Mouse (Mus musculus) thymus, postnatal 4 days (tissue): ENCODE results near the gene Rnasek.
A peak's percentile ranks its signal among the peaks of the same experiment; 100 is the strongest.

Experiments used
- DNase-seq: peaks from one replicate; pipeline ENCODE4 v3.0.0; 2021

Gene Rnasek

GRCm38 (mm10) chr11:70239541-70240279 lies at the start of gene Rnasek, which contains the start of gene Gm21988:
Gene Rnasek, minus strand, starts transcription at chr11:70239842.
Gene Gm21988, minus strand, starts transcription at chr11:70239830.
- DNase-seq = peak; percentile 77

GRCm38 (mm10) chr11:70289236-70289635 lies 49.6 kb upstream of the Rnasek start:
- DNase-seq = no peak

DNA sequence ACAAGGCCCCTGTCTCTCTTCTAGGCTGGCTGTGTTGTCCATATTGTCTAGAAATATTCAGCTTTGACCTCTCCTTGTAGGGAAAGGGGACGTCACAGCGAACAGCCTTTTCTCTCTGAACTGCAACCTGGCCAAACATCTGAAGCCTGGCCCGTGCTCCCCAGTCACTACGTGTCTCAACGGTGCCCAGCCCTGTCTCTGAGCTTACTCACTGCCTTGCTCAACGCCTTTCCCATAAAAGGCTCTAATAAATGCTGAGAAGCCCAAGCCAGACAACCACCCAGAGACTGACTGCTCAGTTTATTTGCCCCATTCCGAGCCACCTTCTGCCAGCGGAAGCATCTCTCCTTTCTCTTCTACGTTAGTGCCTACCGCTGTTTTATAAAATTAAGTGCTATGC lies 48.5 kb upstream of the Rnasek start:
- DNase-seq = no peak

DNA sequence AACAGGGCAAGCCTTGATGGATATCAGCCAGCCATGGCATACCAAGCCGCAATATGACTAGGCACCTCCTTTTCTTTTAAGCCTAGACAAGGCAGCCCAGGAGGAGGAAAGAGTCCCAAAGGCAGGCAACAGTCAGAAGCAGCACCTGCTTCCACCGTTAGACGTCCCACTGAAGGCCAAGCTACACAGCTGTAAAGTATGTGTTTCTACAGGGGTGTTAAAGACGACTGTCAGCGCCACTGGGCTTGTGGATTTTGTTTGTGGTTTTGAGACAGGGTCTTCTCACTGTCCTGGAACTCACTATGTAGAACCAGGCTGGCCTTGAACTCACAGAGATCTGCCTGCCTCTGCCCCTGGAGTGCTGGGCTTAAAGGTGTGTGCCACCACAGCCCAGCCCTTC lies 46.0 kb upstream of the Rnasek start:
- DNase-seq = peak; percentile 57

- DNase-seq = no peak
These were observed 45.1 kb upstream of the Rnasek start for GRCm38 (mm10) chr11:70284757-70285156.

GRCm38 (mm10) chr11:70283666-70284065 lies 44.0 kb upstream of the Rnasek start:
- no peak for DNase-seq

GRCm38 (mm10) chr11:70280441-70280840 lies 40.8 kb upstream of the Rnasek start:
- no peak for DNase-seq

DNA sequence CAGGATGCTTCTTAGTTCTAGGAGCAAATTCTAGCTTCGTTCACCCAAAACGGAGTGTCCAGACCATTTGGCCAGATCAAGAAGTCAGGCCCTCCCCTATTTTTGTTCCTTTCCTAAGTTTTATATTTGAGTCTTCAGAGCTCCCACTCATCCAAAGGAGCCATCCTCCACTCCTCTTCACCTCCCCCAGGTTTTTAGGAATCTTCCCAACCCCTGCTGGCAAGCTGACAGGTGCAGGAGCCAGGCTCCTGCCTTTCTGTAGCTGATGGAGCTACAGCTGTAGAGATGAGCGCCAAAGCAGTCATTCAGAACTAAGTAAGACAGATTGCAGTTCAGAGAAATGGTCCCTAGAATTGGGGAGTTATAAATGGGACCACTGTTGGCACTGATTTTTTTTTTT lies 39.3 kb upstream of the Rnasek start:
- no peak for DNase-seq

DNA sequence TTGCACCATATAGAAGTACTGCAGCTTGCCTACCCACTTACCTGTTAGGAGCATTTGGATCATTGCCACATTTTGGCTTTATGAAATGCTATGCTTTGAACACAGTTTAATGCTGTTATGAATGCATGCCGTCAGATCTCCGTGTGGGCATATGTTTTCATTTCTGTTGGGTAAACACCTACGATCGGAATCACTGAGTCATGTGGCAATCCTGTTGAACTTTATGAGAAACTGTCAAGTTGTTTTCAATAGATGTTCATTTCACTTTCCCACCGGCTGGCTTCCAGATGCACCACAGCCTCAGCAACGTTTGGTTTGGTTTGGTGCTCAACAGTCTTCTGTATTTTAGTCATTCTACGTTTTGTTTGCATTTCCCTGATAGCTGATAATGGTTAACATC lies 32.0 kb upstream of the Rnasek start:
- DNase-seq = no peak

DNA sequence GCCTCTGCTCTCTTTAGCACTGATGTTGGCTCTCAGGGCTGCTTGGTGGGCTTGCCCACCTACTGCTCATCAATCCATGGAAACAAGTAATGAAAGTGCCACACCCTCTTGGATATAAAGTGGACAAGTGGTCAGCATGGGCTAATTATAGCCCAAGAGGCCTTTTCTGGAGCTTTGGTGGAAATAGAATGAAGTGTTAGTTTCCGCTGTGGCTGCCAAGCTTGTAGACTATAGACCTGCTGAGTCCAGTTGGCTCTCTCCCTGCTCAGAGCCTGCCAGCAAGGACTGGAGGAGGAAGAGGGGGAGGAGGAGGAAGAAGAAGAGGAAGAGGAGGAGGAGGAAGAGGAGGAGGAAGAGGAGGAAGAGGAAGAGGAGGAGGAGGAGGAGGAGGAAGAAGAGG lies 26.8 kb upstream of the Rnasek start:
- DNase-seq = no peak

DNA sequence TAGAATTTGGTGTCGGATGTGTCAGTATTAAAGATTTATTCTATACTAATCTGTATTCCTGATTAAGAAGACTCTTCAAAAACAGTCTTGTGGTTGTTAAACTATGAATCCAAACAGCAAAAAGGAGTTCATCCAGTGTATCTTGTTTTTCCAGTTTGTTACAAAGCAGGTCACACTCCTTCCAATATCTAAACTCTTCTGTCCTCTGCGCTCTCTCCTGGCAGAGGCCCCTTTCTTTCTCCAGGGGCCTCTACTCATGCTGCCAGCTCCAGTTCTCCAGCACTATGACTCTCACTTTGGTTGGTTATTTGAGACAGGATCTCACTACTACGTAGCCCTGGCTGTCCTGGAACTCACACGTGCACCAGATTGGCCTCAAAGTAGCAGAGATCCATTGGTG lies 26.2 kb upstream of the Rnasek start:
- DNase-seq = no peak

DNA sequence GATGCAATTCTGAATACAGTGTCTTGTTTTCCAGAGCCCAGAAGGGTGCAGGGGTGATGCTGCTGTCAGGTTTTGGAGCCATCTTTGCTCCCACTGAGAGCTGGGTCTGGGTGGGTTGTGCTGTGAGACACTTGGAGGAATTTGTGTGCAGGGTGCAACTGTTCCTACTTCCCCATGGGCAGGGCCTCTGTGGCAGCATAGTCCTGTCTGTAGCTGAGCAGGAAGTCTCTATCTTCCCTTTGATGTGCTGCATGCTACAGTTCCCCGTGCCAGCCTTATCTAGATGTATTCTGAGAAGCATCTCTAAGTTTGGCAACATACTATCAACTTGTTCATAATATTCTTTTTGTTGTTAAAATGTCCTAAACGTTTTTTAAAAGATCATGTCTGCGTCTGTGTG lies 25.6 kb upstream of the Rnasek start:
- peak; percentile 66 for DNase-seq

GRCm38 (mm10) chr11:70259035-70259434 lies 19.4 kb upstream of the Rnasek start:
- no peak for DNase-seq

GRCm38 (mm10) chr11:70254931-70255531 lies 15.4 kb upstream of the Rnasek start, which contains the start of gene Alox12:
Gene Alox12, minus strand, starts transcription at chr11:70255353.
- DNase-seq = no peak

DNA sequence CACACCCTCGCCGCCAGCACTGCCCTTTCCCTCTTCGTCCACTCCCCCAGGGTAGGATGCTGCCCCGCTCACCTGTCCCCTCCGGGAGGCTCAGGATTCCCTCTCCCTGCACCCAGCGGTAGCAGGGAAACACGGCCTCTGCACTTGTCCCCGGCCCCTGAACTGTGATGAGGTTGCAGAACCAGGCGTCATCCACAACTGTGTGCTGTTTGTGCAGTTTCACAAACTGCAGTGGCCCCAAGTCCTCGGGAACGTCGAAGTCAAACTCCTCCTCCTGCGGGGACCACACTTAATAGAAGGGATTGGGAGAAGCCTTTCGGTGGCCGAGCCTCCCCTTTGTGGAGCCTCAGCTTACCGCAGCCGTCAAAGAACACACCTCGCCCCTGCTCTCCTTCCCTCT lies 14.7 kb upstream of the Rnasek start:
- DNase-seq = peak; percentile 29

- DNase-seq = no peak
These were observed 12.2 kb upstream of the Rnasek start for GRCm38 (mm10) chr11:70251853-70252252.

GRCm38 (mm10) chr11:70250150-70250549 lies 10.5 kb upstream of the Rnasek start:
- DNase-seq = no peak

DNA sequence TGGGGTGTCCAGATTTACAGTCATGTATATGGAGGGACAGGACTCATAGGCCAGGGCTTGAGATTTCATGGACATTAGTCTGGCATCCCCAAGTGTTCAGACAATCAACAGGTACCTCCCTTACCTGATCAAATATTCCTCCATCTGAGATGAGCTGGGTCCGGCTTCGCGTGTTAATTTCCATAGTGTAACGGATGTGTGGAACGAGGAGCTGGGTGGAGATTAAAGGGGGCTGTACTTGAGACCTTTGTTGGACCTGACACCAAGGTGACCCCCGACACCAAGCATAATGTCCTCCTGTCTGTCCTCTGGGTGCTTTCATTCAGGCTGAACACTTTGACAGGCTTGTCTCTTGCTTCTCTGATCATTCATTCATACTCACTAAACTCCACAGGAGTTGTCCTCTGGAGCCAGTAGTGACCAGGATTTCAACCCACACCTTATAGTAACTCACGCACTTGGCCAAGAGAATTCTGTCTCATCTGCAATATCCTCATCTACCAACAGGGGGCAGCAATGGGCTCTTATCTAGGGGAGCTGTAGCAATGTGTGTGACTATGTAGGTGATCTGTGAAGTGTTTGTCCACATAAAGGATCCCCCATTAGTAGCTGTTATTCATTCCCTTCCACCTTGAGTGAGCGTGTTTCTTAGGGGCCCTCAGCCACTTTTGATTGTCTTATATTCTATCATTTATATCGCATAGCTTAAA lies 7.6 kb upstream of the Rnasek start:
- peak; percentile 88 for DNase-seq

- no peak for DNase-seq
These were observed 2.9 kb upstream of the Rnasek start for GRCm38 (mm10) chr11:70242591-70242990.

GRCm38 (mm10) chr11:70238591-70239440 lies 826 bp downstream of the Rnasek start:
- no peak for DNase-seq

GRCm38 (mm10) chr11:70237457-70238167 lies 2.0 kb downstream of the Rnasek start, which contains the start of gene 0610010K14Rik:
Gene 0610010K14Rik, minus strand, starts transcription at chr11:70237914.
- peak; percentile 98 for DNase-seq

- DNase-seq = peak; percentile 15
These were observed 2.9 kb downstream of the Rnasek start for GRCm38 (mm10) chr11:70236717-70237116.
